Mouse (Mus musculus) G1E (cell line): ENCODE measurements around the gene Pgbd5.

ENCODE experiments used
- CTCF ChIP-seq: IDR thresholded peaks from 2 replicates; pipeline ENCODE4 v1.5.1; 2012; ENCODE audit warnings: low read depth, low read length, inconsistent platforms, mixed read lengths
- GATA1 ChIP-seq: IDR thresholded peaks from 2 replicates; pipeline ENCODE4 v1.6.1; 2012; ENCODE audit warnings: borderline replicate concordance, low read length, inconsistent platforms, mixed read lengths
- GATA2 ChIP-seq: IDR thresholded peaks from 2 replicates; pipeline ENCODE4 v1.6.1; 2012; ENCODE audit warnings: low read depth, low read length, inconsistent platforms, borderline replicate concordance
- POLR2AphosphoS5 ChIP-seq: IDR thresholded peaks from 2 replicates; pipeline ENCODE4 v1.6.1; 2012; ENCODE audit warnings: low read depth, low read length, inconsistent platforms; ENCODE audit not compliant: insufficient replicate concordance
- TAL1 ChIP-seq: conservative IDR thresholded peaks from 2 replicates; pipeline ENCODE4 v1.6.1; 2012; ENCODE audit warnings: low read depth, low read length, inconsistent platforms, mixed read lengths

DNA sequence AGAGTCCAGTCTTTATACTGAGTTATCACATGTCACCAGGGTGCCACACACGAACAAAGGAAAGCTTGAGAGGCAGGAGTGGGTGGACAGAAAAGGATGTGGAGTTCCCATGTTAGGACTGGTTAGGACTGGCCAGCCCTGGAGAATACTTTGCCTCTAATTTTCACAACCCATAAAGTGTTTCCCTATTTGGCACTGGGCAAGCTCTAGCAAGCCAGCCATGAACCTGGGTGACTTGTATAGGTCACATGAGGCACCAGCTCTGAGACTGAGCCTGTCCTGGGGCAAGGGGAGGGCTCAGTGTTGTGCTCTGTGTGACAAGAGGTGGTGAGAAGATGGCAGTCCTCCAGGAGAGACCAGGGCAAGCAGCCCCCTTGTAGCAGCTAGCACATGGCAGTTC is 91.4 kb downstream of the Pgbd5 start:
- TF ChIP-seq GATA1 (no peak), TAL1 (no peak), CTCF (no peak), GATA2 (no peak), POLR2AphosphoS5 (no peak)
